Mouse (Mus musculus) spleen, adult 2 months (tissue): ENCODE data around the gene Atxn1.

Source experiments
- CTCF ChIP-seq: fragments of 200-500 bp; IDR thresholded peaks from 2 replicates; pipeline ENCODE4 v1.5.1; 2011; ENCODE audit warnings: mild to moderate bottlenecking, inconsistent platforms; ENCODE audit not compliant: insufficient read depth, insufficient read length, insufficient replicate concordance; ENCODE audit errors: extremely low read depth
- POLR2A ChIP-seq: fragments of 200-500 bp; IDR thresholded peaks from 2 replicates; pipeline ENCODE4 v1.6.1; 2011; ENCODE audit warnings: low read depth, low read length, inconsistent platforms

DNA sequence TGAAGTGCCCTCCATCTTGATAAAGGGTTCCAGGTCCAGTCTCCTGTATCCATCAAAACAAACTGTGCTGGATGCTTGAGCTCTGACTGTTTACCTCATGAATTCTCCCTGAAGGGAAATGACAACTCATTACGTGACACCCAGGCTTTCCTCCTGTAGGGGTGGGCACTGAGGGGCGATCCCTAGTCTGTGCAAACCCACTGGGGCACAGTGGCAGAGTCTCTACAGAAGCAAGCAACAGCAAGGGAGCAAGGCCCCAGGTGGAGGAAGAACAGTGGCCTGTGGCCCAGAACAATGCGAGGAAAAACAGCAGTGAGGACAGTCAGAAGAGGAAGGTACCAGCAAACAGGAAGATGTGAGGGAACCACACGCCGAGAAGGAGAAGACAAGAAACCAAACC lies 53.7 kb downstream of the Atxn1 start:
- TF ChIP-seq POLR2A (no peak), CTCF (no peak)
